Mouse (Mus musculus) hindbrain, embryonic 14.5 days (tissue): ENCODE measurements around the gene Fasn. TPM values are rescaled to one million over a fixed set of nuclear protein-coding genes. Genes with fewer than 3 reads are reported as not detected.

Experiments
- ATAC-seq: fragments of 200-750 bp; cut with Nextera tagmentation; 2 replicates; pipeline ENCODE4 v1.8.0; 2017; ENCODE audit warnings: moderate number of reproducible peaks, mild to moderate bottlenecking, moderate TSS enrichment, moderate library complexity; ENCODE audit not compliant: low FRiP score
- DNase-seq: peaks from one replicate; pipeline ENCODE4 v3.0.0-alpha.2; 2015; ENCODE audit warnings: low spot score
- H3K27ac ChIP-seq: fragments of 300-500 bp; sonication (generic); 2 replicates; pipeline ENCODE4 v1.5.1; 2014; ENCODE audit warnings: mild to moderate bottlenecking, moderate library complexity
- H3K27me3 ChIP-seq: fragments of 300-500 bp; sonication (generic); 2 replicates; pipeline ENCODE4 v1.6.1; 2014; ENCODE audit warnings: mild to moderate bottlenecking, low read length, mixed read lengths; ENCODE audit not compliant: control insufficient read depth, insufficient read depth
- H3K36me3 ChIP-seq: fragments of 300-500 bp; sonication (generic); replicated peaks from 2 replicates; pipeline ENCODE4 v1.6.1; 2014; ENCODE audit not compliant: control insufficient read depth, insufficient read depth
- H3K4me1 ChIP-seq: fragments of 300-500 bp; sonication (generic); replicated peaks from 2 replicates; pipeline ENCODE4 v1.6.1; 2014; ENCODE audit warnings: antibody characterized with exemption, low read length, mixed read lengths; ENCODE audit not compliant: control insufficient read depth, insufficient read depth
- H3K4me2 ChIP-seq: fragments of 300-500 bp; sonication (generic); replicated peaks from 2 replicates; pipeline ENCODE4 v1.6.1; 2014; ENCODE audit warnings: mild to moderate bottlenecking, moderate library complexity
- H3K4me3 ChIP-seq: fragments of 300-500 bp; sonication (generic); replicated peaks from 2 replicates; pipeline ENCODE4 v1.5.1; 2014; ENCODE audit warnings: mild to moderate bottlenecking, low read length
- H3K9ac ChIP-seq: fragments of 300-500 bp; sonication (generic); 2 replicates; pipeline ENCODE4 v1.6.1; 2014
- H3K9me3 ChIP-seq: fragments of 300-500 bp; sonication (generic); 2 replicates; pipeline ENCODE4 v1.6.1; 2016; ENCODE audit warnings: low read length; ENCODE audit not compliant: control insufficient read depth
- WGBS: fragments of 180-500 bp; shearing (Covaris S2); extraction: QIAGEN DNeasy Blood & Tissue Kit; methylation state at CpG from one replicate; pipeline ENCODE4 v1.1.7; 2014; 5-methylcytosine and 5-hydroxymethylcytosine counted together
- polyA plus RNA-seq: library from polyadenylated mRNA; unstranded; fragments of >200 nt; fragmentation: Nextera tagmentation; extraction: Ambion mirVana; gene quantifications from 2 replicates; pipeline ENCODE4 v1.2.1, GENCODE M21; 2014

The Fasn gene
- polyA plus RNA-seq, 1 experiment from 2014 or later, result 119 TPM

- Histone ChIP-seq H3K4me3 (no peak overlapping the region), H3K36me3 (no peaks in the 10 kb centered on the region), H3K9me3 (no peaks in the 10 kb centered on the region), H3K4me2 (no peak overlapping the region), H3K4me1 (peaks cover 3% of the 10 kb centered on the region), H3K27me3 (no peaks in the 10 kb centered on the region), H3K27ac (no peak overlapping the region), H3K9ac (no peak overlapping the region)
- 81% methylated on average over 12 of the region's 12 CpGs for WGBS
- DNase-seq (no peak), ATAC-seq (no peak)
Observed at GRCm38 (mm10) chr11:120830686-120831085, 6.3 kb upstream of the Fasn start.

DNA sequence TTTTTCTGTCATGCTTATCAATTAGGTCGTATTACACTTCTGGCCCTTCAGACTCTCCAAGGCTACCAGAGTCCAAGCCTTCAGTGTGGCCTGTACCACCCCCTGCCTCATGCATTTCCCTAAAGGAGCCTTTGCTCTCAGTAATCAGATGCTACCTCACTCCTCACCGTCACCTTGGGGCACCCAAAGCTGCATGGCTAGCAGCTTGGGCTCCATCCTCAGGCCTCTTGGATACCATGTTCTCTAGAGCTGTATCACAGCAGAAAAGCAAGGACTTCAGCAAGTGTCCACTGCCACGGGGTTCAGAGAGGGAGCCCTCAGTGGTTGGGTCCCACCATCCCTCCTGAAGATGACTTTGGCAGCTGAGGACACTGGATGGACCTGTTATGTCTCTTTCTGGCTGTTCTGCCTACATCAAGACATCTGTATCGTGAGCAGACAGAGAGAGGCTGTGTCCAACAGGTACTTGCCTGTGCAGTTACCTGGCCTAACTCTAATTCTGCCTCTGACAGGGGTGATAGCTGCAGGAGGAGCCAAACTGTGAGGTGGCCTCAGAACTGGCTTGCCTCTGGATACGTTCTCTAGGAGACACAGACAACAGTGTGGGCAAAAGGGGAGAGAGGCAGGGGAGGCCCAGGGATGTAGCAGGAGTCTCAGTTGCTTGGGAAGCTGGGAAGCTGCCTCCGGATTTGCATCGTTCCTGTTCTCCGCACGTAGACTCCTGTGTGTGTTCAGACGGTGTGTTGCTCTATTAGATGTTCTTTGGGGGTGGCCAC is 5.6 kb upstream of the Fasn start:
- no peak overlapping the region for H3K4me3 ChIP-seq
- no peak overlapping the region for H3K4me2 ChIP-seq
- ATAC-seq (no peak), DNase-seq (no peak)
- H3K4me1 ChIP-seq, result peaks cover 11% of the 10 kb centered on the region
- H3K9ac ChIP-seq, result no peak overlapping the region
- H3K9me3 ChIP-seq, result no peaks in the 10 kb centered on the region
- WGBS, result 90% methylated on average over 10 of the region's 10 CpGs
- no peak overlapping the region for H3K27ac ChIP-seq
- no peaks in the 10 kb centered on the region for H3K27me3 ChIP-seq
- H3K36me3 ChIP-seq, result no peaks in the 10 kb centered on the region

GRCm38 (mm10) chr11:120828416-120828815 is 4.1 kb upstream of the Fasn start:
- H3K27me3 ChIP-seq, result no peaks in the 10 kb centered on the region
- H3K9ac ChIP-seq, result no peak overlapping the region
- WGBS, result 77% methylated on average over 4 of the region's 4 CpGs
- H3K9me3 ChIP-seq, result no peaks in the 10 kb centered on the region
- DNase-seq, result no peak
- no peak overlapping the region for H3K4me2 ChIP-seq
- no peak for ATAC-seq
- peaks cover 11% of the 10 kb centered on the region for H3K4me1 ChIP-seq
- no peak overlapping the region for H3K4me3 ChIP-seq
- H3K36me3 ChIP-seq, result no peaks in the 10 kb centered on the region
- H3K27ac ChIP-seq, result no peak overlapping the region

DNA sequence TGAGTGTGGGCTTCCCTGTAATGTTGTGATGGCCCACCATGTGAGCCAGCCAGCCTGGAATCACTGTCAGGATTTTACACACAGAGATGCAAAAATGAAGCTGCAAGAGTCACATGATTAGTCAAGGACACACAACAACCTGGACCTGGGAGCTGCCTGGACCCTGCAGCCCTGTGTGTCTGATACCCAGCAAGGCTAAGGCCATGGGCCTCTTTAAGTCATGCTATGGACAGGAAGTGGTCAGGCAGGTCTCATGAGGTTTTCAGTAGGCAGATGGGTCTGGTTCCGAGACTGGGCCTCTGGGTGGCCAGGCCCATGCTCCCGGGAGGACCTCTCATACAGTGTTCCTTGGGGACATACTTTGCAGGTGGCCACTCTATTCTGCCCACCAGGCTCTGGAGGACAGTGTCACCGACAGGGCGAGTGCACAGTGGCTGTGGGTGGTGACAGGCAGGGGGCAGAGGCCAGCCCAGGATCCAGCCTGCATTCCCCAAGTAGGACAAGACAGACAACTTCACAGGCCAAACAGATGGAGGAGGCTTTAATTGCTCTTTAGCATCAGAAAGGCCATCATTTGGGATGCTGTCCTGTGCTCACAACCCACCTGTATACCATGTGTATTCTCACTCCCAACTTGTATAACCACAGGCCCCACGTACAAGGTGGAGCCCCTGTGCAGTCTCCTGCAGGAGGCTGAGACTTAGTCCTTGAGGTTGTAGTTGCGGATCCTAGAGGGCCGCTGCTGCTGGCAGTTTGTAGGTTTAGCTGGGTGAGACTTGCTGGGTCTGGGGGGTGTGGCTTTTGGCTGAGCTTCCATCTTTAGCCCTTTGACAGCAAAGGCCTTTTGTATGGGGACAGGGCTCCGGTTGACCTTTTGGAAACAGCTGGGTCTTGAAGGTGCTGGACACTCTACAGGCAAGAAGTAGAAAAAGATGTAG is 1.9 kb upstream of the Fasn start:
- 77% methylated on average over 8 of the region's 8 CpGs for WGBS
- H3K4me2 ChIP-seq, result no peak overlapping the region
- H3K4me3 ChIP-seq, result no peak overlapping the region
- peak overlapping the region; percentile 93; the same call in 1 of the 2 replicates for H3K9ac ChIP-seq
- peak overlapping the region; percentile 98 for H3K27ac ChIP-seq
- peaks cover 29% of the 10 kb centered on the region for H3K4me1 ChIP-seq
- peaks cover 14% of the 10 kb centered on the region for H3K36me3 ChIP-seq
- DNase-seq (no peak), ATAC-seq (no peak)
- H3K9me3 ChIP-seq, result no peaks in the 10 kb centered on the region
- H3K27me3 ChIP-seq, result no peaks in the 10 kb centered on the region

DNA sequence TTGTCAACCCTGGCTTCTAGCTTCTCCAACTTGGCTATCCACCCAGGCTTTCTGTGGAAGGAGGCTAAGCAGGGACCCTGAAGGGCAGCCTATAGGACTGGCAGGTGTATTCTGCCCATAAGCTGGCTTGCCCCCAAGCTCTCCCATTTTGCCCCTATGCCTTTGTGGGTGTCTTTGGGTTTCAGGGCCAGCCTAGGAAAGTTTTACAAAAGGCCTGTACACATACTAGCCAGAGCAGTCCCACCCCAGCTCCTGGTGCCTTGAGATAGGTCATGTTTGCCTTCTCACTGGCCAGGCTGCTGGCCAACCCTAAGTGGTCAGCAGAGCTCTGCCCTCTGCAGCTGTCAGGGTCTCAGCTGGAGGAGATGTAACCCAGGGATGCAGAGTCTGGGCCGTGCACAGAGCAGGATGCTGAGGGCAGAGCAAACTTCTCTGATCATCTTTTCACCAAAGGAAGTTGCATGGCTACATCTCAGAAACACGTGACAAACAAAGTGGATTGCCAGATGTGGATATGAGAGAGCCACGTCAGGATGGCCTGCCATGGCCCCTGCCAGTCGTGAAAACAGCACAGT is 1.0 kb upstream of the Fasn start:
- no peak for DNase-seq
- H3K9me3 ChIP-seq, result no peaks in the 10 kb centered on the region
- H3K9ac ChIP-seq, result peak overlapping the region; percentile 93
- 44% methylated on average over 4 of the region's 4 CpGs for WGBS
- peaks cover 23% of the 10 kb centered on the region for H3K36me3 ChIP-seq
- ATAC-seq, result no peak
- peak overlapping the region; percentile 98 for H3K27ac ChIP-seq
- peak overlapping the region; percentile 95 for H3K4me2 ChIP-seq
- H3K27me3 ChIP-seq, result no peaks in the 10 kb centered on the region
- peaks cover 35% of the 10 kb centered on the region for H3K4me1 ChIP-seq
- H3K4me3 ChIP-seq, result peak overlapping the region; percentile 82

DNA sequence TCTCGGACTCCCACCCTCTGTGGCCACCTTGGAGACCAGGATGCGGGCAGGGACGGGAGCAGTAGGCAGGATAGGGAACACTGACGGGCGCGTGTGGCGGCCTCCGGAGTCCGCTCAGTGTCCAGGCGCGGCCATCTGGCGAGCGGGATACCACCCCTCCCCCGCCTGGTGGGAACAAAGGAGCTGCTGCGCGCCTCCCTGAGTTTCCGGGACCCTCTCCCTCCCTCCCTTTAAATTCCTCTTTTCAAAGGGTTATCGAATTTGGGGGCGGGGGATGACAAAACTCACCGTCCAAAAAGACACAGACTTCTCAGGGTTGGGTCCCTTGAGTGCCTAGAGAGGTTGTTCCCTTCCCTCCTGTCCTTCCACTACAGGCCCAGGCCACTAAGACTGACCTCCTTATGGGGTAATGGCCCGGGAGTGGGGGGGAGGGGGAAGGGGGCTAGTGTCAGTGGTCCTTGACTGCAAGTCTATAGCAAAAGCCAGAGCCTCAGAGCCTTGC is 491 bp upstream of the Fasn start:
- no peaks in the 10 kb centered on the region for H3K27me3 ChIP-seq
- ATAC-seq (peak; percentile 7; the same call in 1 of the 2 replicates), DNase-seq (no peak)
- H3K9ac ChIP-seq, result peak overlapping the region; percentile 93
- under 1% methylated on average over 21 of the region's 21 CpGs for WGBS
- peaks cover 35% of the 10 kb centered on the region for H3K4me1 ChIP-seq
- H3K4me3 ChIP-seq, result peak overlapping the region; percentile 82
- peak overlapping the region; percentile 95 for H3K4me2 ChIP-seq
- H3K36me3 ChIP-seq, result peaks cover 29% of the 10 kb centered on the region
- peak overlapping the region; percentile 98 for H3K27ac ChIP-seq
- no peaks in the 10 kb centered on the region for H3K9me3 ChIP-seq

DNA sequence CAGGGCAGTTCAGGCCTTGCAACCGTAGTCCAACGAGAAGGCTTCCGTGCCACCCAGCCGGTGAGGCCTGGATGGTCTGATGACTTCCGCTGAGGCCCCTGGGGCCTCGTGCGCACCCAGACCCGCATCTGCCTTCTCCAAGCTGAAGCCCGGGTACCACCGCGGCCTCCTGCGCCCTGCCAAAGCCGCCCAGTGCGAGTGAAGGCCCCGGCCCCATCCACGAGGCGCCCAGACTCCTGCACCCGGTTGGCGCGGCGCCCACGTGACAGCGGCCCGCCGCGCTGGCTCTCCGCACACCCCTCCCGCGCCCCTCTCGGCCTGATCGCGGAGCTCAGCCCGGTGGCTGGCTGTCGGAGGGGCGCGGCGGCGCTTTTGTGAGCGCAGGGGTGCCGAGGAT is 798 bp downstream of the Fasn start:
- Histone ChIP-seq H3K9me3 (no peaks in the 10 kb centered on the region), H3K27me3 (no peaks in the 10 kb centered on the region), H3K36me3 (peaks cover 42% of the 10 kb centered on the region), H3K9ac (peak overlapping the region; percentile 93), H3K4me1 (peaks cover 35% of the 10 kb centered on the region), H3K4me3 (peak overlapping the region; percentile 82), H3K4me2 (peak overlapping the region; percentile 95), H3K27ac (peak overlapping the region; percentile 98)
- under 1% methylated on average over 40 of the region's 40 CpGs for WGBS
- DNase-seq (peak; percentile 59), ATAC-seq (peak; percentile 47)

DNA sequence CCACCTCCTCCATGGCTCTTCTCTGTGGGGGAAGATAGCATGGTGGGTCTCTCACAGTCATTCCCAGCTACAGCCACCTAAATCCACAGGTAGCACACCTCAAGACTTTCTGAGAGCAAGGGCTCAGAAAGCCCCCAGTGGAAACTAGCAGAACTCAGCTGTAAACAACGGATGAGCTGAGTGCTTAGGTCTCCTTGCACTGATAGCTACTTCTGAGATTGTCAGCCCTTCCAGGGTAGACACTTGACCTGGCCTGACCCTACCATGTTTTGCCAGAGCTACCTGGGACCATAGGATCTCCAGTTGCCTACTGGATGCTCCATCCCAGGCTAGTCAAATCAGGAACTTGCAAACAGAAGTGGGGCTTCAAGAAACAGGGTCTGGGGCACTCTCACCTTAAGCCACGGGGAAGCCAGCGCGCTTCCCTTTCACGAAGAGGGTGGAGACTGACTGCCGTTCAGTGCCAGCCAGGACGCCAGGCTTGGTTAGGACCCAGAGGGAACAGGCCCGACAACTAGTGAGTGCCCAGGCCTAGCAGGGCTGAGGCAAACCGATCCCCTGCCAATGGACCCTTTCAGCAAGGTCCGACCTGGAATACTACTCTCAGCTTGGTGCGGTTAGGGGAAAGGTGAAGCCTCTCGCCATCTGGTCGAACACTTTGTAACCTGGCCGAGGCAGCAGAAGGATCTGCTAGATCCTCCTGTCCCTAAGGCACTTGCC is 1.4 kb downstream of the Fasn start:
- no peaks in the 10 kb centered on the region for H3K27me3 ChIP-seq
- ATAC-seq (no peak), DNase-seq (no peak)
- peaks cover 35% of the 10 kb centered on the region for H3K4me1 ChIP-seq
- WGBS, result 1% methylated on average over 14 of the region's 14 CpGs
- H3K4me2 ChIP-seq, result peak overlapping the region; percentile 95
- H3K9me3 ChIP-seq, result no peaks in the 10 kb centered on the region
- peak overlapping the region; percentile 93 for H3K9ac ChIP-seq
- H3K4me3 ChIP-seq, result peak overlapping the region; percentile 82
- H3K36me3 ChIP-seq, result peaks cover 47% of the 10 kb centered on the region
- peak overlapping the region; percentile 98 for H3K27ac ChIP-seq
